Mouse (Mus musculus) neural tube, embryonic 14.5 days (tissue): ENCODE results near the gene Slc9a3r1. TPM values are rescaled to one million over a fixed set of nuclear protein-coding genes. Genes with fewer than 3 reads are reported as not detected.

Experiments
- ATAC-seq: fragments of 200-750 bp; cut with Nextera tagmentation; 2 replicates; pipeline ENCODE4 v1.8.0; 2017; ENCODE audit warnings: low read depth, mild to moderate bottlenecking, moderate TSS enrichment, moderate library complexity
- H3K27ac ChIP-seq: fragments of 300-500 bp; sonication (generic); 2 replicates; pipeline ENCODE4 v1.5.1; 2014; ENCODE audit warnings: low read depth, mild to moderate bottlenecking, control low read depth, low read length, moderate library complexity, mixed read lengths
- H3K27me3 ChIP-seq: fragments of 300-500 bp; sonication (generic); 2 replicates; pipeline ENCODE4 v1.6.1; 2014; ENCODE audit warnings: low read length; ENCODE audit not compliant: control insufficient read depth, insufficient read depth
- H3K36me3 ChIP-seq: fragments of 300-500 bp; sonication (generic); 2 replicates; pipeline ENCODE4 v1.6.1; 2014; ENCODE audit warnings: low read length, mixed read lengths; ENCODE audit not compliant: control insufficient read depth, insufficient read depth
- H3K4me1 ChIP-seq: fragments of 300-500 bp; sonication (generic); 2 replicates; pipeline ENCODE4 v1.6.1; 2014; ENCODE audit warnings: low read length; ENCODE audit not compliant: control insufficient read depth, insufficient read depth
- H3K4me2 ChIP-seq: fragments of 300-500 bp; sonication (generic); 2 replicates; pipeline ENCODE4 v1.6.1; 2014; ENCODE audit warnings: mild to moderate bottlenecking, low read depth, low read length, control low read depth
- H3K4me3 ChIP-seq: fragments of 300-500 bp; sonication (generic); 2 replicates; pipeline ENCODE4 v1.5.1; 2014; ENCODE audit warnings: low read depth, low read length, control low read depth, mixed read lengths
- H3K9ac ChIP-seq: fragments of 300-500 bp; sonication (generic); replicated peaks from 2 replicates; pipeline ENCODE4 v1.6.1; 2014; ENCODE audit warnings: low read depth, mild to moderate bottlenecking, control low read depth, low read length, mixed read lengths
- H3K9me3 ChIP-seq: fragments of 300-500 bp; sonication (generic); 2 replicates; pipeline ENCODE4 v1.6.1; 2016; ENCODE audit warnings: low read length; ENCODE audit not compliant: control insufficient read depth
- WGBS: fragments of 180-500 bp; shearing (Covaris S2); extraction: QIAGEN DNeasy Blood & Tissue Kit; methylation state at CpG from one replicate; pipeline ENCODE4 v1.1.7; 2014; 5-methylcytosine and 5-hydroxymethylcytosine counted together
- polyA plus RNA-seq: library from polyadenylated mRNA; unstranded; fragments of >200 nt; fragmentation: Nextera tagmentation; extraction: Ambion mirVana; gene quantifications from 2 replicates; pipeline ENCODE4 v1.2.1, GENCODE M21; 2014

Gene Slc9a3r1
- polyA plus RNA-seq, 1 experiment from 2014 or later: 42.3 TPM

GRCm38 (mm10) chr11:115161578-115162204 lies 1.4 kb upstream of the Slc9a3r1 start:
- Histone ChIP-seq H3K4me3 (no peak overlapping the region), H3K27me3 (peaks cover 11% of the 10 kb centered on the region), H3K9ac (no peak overlapping the region), H3K9me3 (no peaks in the 10 kb centered on the region), H3K4me2 (no peak overlapping the region), H3K4me1 (peaks cover 18% of the 10 kb centered on the region), H3K27ac (no peak overlapping the region), H3K36me3 (no peaks in the 10 kb centered on the region)
- no peak for ATAC-seq
- WGBS: 71% methylated on average over 9 of the region's 9 CpGs

DNA sequence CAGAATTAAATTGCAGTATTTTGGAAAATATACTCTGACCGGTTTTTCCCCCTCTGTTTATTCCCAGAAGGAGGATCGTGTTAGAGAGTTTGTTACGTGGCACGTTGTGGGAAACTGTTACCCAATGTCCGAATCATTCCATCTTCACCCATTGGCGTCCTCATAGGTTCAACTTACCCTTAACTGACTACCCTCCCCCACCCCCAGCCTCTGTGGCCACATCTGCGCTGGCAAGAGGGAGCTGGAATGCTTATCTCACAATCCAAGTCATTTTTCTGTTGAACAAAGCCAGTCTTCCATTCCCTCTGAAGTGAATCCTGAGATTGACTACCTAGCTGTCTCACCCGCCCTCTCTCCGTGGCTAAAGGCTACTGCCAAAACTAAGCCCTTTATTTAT lies 938 bp upstream of the Slc9a3r1 start:
- Histone ChIP-seq H3K36me3 (no peaks in the 10 kb centered on the region), H3K27me3 (peaks cover 11% of the 10 kb centered on the region), H3K9ac (no peak overlapping the region), H3K4me1 (peaks cover 18% of the 10 kb centered on the region), H3K27ac (no peak overlapping the region), H3K4me2 (peak overlapping the region; percentile 62; the same call in 1 of the 2 replicates), H3K9me3 (no peaks in the 10 kb centered on the region), H3K4me3 (peak overlapping the region; percentile 59; the same call in 1 of the 2 replicates)
- no peak for ATAC-seq
- WGBS: 33% methylated on average over 9 of the region's 9 CpGs

- Histone ChIP-seq H3K9ac (peak overlapping the region; percentile 54), H3K36me3 (no peaks in the 10 kb centered on the region), H3K27ac (peak overlapping the region; percentile 10; the same call in 1 of the 2 replicates), H3K27me3 (peaks cover 11% of the 10 kb centered on the region), H3K4me2 (peak overlapping the region; percentile 62), H3K9me3 (no peaks in the 10 kb centered on the region), H3K4me1 (peaks cover 18% of the 10 kb centered on the region), H3K4me3 (peak overlapping the region; percentile 59)
- ATAC-seq: 0 out of 2 replicates have a peak, but pooled peaks have one; percentile 30
- WGBS: under 1% methylated on average over 47 of the region's 47 CpGs
Observed at GRCm38 (mm10) chr11:115163568-115164150, 518 bp downstream of the Slc9a3r1 start.

DNA sequence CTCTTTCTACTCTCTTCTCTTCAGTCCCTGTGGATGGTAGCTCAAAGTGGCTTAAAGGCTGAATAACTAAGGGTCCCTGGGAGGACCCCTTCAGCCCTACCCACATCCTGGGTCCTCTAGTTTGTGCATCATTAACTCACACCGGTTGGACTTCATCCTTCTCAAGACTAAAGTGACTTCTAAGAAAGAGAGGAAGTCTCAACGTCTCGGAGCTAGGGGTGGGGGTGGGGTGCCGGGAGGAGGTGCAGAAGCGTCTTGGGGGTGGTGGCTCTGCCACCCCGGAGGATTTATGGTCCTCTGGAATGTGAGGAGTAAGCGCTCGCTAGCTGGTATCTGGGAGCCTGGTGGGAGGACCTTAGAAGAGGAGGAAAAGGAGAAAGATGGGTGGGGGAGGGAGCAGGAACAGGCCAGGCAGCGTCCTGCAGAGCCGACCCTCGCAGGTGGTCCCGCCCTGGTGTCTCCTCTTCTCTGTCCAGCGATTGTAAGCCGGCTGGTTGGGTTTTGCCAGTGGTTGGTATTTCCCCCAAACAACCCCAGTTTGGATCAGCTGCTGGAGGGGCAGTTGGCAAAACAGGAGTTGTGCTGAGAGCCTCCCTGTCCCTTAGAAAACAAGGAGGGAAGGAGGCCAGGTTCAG lies 1.3 kb downstream of the Slc9a3r1 start:
- Histone ChIP-seq H3K27me3 (peaks cover 11% of the 10 kb centered on the region), H3K9ac (peak overlapping the region; percentile 54), H3K36me3 (no peaks in the 10 kb centered on the region), H3K9me3 (no peaks in the 10 kb centered on the region), H3K27ac (no peak overlapping the region), H3K4me3 (peak overlapping the region; percentile 59), H3K4me2 (peak overlapping the region; percentile 62), H3K4me1 (peaks cover 18% of the 10 kb centered on the region)
- WGBS: under 1% methylated on average over 14 of the region's 14 CpGs
- no peak; the same call in 1 of the 2 replicates for ATAC-seq

GRCm38 (mm10) chr11:115164976-115165374 lies 1.8 kb downstream of the Slc9a3r1 start:
- Histone ChIP-seq H3K36me3 (no peaks in the 10 kb centered on the region), H3K4me1 (peaks cover 18% of the 10 kb centered on the region), H3K9me3 (no peaks in the 10 kb centered on the region), H3K9ac (peak overlapping the region; percentile 32; the same call in 1 of the 2 replicates), H3K27me3 (peaks cover 11% of the 10 kb centered on the region), H3K27ac (no peak overlapping the region), H3K4me2 (peak overlapping the region; percentile 62), H3K4me3 (peak overlapping the region; percentile 59)
- 3% methylated on average over 9 of the region's 9 CpGs for WGBS
- ATAC-seq: no peak

- Histone ChIP-seq H3K4me3 (no peak overlapping the region), H3K27me3 (peaks cover 11% of the 10 kb centered on the region), H3K9ac (no peak overlapping the region), H3K4me2 (no peak overlapping the region), H3K36me3 (no peaks in the 10 kb centered on the region), H3K4me1 (peaks cover 19% of the 10 kb centered on the region), H3K27ac (no peak overlapping the region), H3K9me3 (no peaks in the 10 kb centered on the region)
- ATAC-seq: no peak
- 82% methylated on average over 3 of the region's 3 CpGs for WGBS
Observed at GRCm38 (mm10) chr11:115166776-115167175, 3.6 kb downstream of the Slc9a3r1 start.

DNA sequence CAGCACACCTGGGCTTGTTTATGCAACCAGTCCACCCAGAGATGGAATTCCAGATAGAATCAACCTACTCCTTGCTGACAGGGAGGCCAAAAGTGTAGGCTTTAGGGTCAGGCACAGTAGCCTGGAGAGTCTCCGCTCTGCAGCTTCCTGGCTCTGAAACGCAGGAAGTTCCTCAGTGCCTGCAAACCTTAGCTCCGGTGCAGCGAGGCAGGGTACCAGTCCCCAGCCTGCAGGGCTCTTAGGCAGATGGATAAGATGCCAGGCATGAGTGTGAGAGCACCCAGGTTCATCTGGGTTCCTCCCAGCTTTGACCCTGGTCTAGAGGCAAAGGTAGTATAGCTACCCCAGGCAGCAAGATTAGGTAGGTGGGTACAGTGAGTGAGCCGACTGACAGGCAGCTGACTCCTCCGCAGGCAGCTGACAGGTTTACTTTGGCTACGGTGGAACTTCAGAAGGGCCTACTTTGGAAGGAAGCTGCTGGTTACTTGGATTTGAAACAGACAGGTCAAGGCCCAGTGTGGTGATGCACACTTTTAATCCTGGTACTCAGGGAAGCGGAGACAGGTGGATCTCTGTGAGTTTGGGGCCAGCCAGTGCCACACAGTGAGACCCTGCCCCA lies 4.6 kb downstream of the Slc9a3r1 start:
- H3K9me3 ChIP-seq: no peaks in the 10 kb centered on the region
- no peak overlapping the region for H3K4me3 ChIP-seq
- H3K9ac ChIP-seq: no peak overlapping the region
- no peak overlapping the region for H3K4me2 ChIP-seq
- peaks cover 11% of the 10 kb centered on the region for H3K27me3 ChIP-seq
- peaks cover 27% of the 10 kb centered on the region for H3K4me1 ChIP-seq
- H3K36me3 ChIP-seq: no peaks in the 10 kb centered on the region
- no peak overlapping the region for H3K27ac ChIP-seq
- 84% methylated on average over 8 of the region's 8 CpGs for WGBS
- ATAC-seq: no peak

DNA sequence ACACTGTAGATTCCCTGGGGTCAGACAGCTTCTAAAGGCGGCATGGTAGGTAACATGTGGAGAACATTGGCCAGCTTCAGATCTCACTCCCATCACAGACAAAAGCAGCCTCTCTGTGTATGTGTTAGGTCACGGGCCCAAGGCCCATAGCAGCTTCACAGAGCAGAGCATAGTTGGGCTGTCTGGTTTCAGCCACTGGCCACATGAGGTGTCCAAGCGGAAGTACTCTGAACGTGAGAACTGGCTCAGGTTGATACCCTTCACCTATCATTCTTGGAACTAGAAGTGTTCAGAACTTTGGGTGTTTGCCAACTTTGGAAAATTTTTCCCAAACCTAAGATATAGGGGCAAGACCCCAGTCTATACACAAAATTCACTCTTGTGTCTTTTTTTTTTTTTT lies 6.3 kb downstream of the Slc9a3r1 start:
- no peak overlapping the region for H3K9ac ChIP-seq
- H3K4me3 ChIP-seq: no peak overlapping the region
- no peak for ATAC-seq
- no peaks in the 10 kb centered on the region for H3K27me3 ChIP-seq
- peaks cover 21% of the 10 kb centered on the region for H3K4me1 ChIP-seq
- H3K27ac ChIP-seq: no peak overlapping the region
- no peak overlapping the region for H3K4me2 ChIP-seq
- no peaks in the 10 kb centered on the region for H3K9me3 ChIP-seq
- 90% methylated on average over 4 of the region's 4 CpGs for WGBS
- no peaks in the 10 kb centered on the region for H3K36me3 ChIP-seq

DNA sequence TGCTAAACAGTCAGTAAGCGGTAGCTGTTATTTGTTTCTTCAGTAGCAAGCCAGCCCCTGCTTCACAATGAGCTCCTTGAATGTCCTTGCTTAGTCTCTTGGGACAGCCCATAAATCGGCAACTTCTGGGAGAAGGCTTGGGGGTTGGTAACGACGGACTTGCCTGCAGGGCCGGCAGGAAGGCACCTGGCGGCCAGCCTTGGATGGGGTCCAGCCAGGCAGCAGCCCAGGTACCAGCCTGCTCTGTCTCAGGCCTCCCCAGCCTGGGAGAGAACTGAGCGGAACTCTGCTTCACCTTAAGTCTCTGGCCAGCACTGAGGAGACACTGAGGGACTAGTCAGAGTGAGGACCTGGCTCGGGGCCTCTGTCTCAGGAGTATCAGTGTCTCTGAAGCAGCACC lies 8.0 kb downstream of the Slc9a3r1 start:
- WGBS: 27% methylated on average over 8 of the region's 8 CpGs
- no peak overlapping the region for H3K27ac ChIP-seq
- no peak overlapping the region for H3K4me2 ChIP-seq
- H3K4me3 ChIP-seq: no peak overlapping the region
- H3K36me3 ChIP-seq: no peaks in the 10 kb centered on the region
- ATAC-seq: no peak
- peaks cover 19% of the 10 kb centered on the region for H3K4me1 ChIP-seq
- H3K9ac ChIP-seq: no peak overlapping the region
- H3K27me3 ChIP-seq: no peaks in the 10 kb centered on the region
- H3K9me3 ChIP-seq: no peaks in the 10 kb centered on the region
